Mouse (Mus musculus): Measurements from ENCODE around the gene Foxj1. TPM values are rescaled to one million over a fixed set of nuclear protein-coding genes. Genes with fewer than 3 reads are reported as not detected.

Gene Foxj1
- total and polyA plus RNA-seq, 3 experiments: 0.26 to 3.0 (median 2.6) TPM

- in situ Hi-C loops (cut with MboI; ENCODE audit: low pct_ligation_motif_present, low pct_unique_long_range_greater_than_20kb, low sequenced_read_pairs) (no loop called here), dilution Hi-C loops (cut with MboI; ENCODE audit: extremely low pct_ligation_motif_present, extremely low pct_unique_long_range_greater_than_20kb, low sequenced_read_pairs) (no loop called here)
- Histone ChIP-seq H3K79me2 (replicated peaks; ENCODE audit: control insufficient read depth, extremely low read depth, insufficient read depth, poor library complexity, severe bottlenecking) (no peaks in the 10 kb centered on the region; the same call in 1 of the 2 replicates), H3K9me3 (replicated peaks; ENCODE audit: low read length) (no peaks in the 10 kb centered on the region), H3K4me2 (ENCODE audit: insufficient read depth, low read depth, poor library complexity, severe bottlenecking) (no peak overlapping the region), H3K36me3 (replicated peaks in 1 of 2; ENCODE audit: control insufficient read depth in 1 of 2, insufficient read depth in 1 of 2, low read length in 1 of 2) (peaks cover 2 to 3% of the 10 kb centered on the region in 2 experiments), H3K4me3 (replicated peaks in 1 of 3; ENCODE audit: low read depth in 2 of 3, low read length in 2 of 3, poor library complexity in 1 of 3) (no peak overlapping the region), H3K27me3 (replicated peaks) (no peaks in the 10 kb centered on the region), H3K4me1 (ENCODE audit: control insufficient read depth in 1 of 2, insufficient read depth in 2 of 2) (peaks cover 21 to 56% of the 10 kb centered on the region in 2 experiments), H3K27ac (ENCODE audit: insufficient read depth, low read depth) (no peak overlapping the region), H3K9ac (ENCODE audit: insufficient read depth, low read depth) (no peak overlapping the region)
- TF ChIP-seq IRF4 (IDR thresholded peaks at IDR 0.05; ENCODE audit: low read depth, low read length) (0 out of 2 replicates have a peak, but pooled peaks have one; percentile 10), UBTF (IDR thresholded peaks at IDR 0.05; ENCODE audit: low read depth, low read length) (no peak), JUND (conservative IDR thresholded peaks at IDR 0.05; ENCODE audit: low read depth, low read length) (no peak), CHD1 (IDR thresholded peaks at IDR 0.05; ENCODE audit: low read depth, low read length) (no peak), CHD2 (IDR thresholded peaks at IDR 0.05; ENCODE audit: low read length) (no peak)
- no peak for DNase-seq (ENCODE audit: extremely low read depth)
Observed at GRCm38 (mm10) chr11:116371894-116372450, 36.8 kb upstream of the Foxj1 start.

DNA sequence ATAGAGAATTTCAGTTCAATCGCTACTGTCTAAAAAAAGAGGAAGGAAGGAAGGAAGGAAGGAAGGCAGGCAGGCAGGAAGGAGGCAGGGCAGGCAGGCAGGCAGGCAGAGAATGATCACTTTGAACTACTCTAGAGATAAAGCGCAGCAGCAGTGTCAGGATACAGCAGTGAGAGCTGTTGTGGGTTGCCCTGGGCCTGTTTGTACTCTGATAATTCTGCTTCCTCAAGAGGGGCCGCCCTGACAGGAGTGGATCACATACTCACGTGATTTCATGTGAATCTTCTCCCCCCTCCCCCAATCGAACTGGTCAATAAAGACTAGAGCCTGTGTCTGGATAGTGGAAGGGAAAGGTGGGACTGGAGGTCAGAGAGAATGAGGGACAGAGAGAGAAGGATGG lies 34.4 kb upstream of the Foxj1 start:
- Histone ChIP-seq H3K4me1 (ENCODE audit: control insufficient read depth in 1 of 2, insufficient read depth in 2 of 2) (peaks cover 18 to 42% of the 10 kb centered on the region in 2 experiments), H3K4me3 (replicated peaks in 1 of 3; ENCODE audit: low read depth in 2 of 3, low read length in 2 of 3, poor library complexity in 1 of 3) (no peak overlapping the region), H3K36me3 (replicated peaks in 1 of 2; ENCODE audit: control insufficient read depth in 1 of 2, insufficient read depth in 1 of 2, low read length in 1 of 2) (peaks cover 2 to 3% of the 10 kb centered on the region in 2 experiments), H3K4me2 (ENCODE audit: insufficient read depth, low read depth, poor library complexity, severe bottlenecking) (no peak overlapping the region), H3K9ac (ENCODE audit: insufficient read depth, low read depth) (no peak overlapping the region), H3K27me3 (replicated peaks) (no peaks in the 10 kb centered on the region), H3K79me2 (replicated peaks; ENCODE audit: control insufficient read depth, extremely low read depth, insufficient read depth, poor library complexity, severe bottlenecking) (no peaks in the 10 kb centered on the region), H3K9me3 (replicated peaks; ENCODE audit: low read length) (no peaks in the 10 kb centered on the region), H3K27ac (ENCODE audit: insufficient read depth, low read depth) (no peak overlapping the region)
- dilution Hi-C loops (cut with MboI; ENCODE audit: extremely low pct_ligation_motif_present, extremely low pct_unique_long_range_greater_than_20kb, low sequenced_read_pairs): no loop called here
- in situ Hi-C loops (cut with MboI; ENCODE audit: low pct_ligation_motif_present, low pct_unique_long_range_greater_than_20kb, low sequenced_read_pairs): no loop called here
- DNase-seq (ENCODE audit: extremely low read depth): no peak
- TF ChIP-seq ETS1 (conservative IDR thresholded peaks at IDR 0.05; ENCODE audit: low read depth, low read length) (no peak), E2F4 (IDR thresholded peaks at IDR 0.05; ENCODE audit: insufficient replicate concordance, low read depth, low read length) (no peak), BHLHE40 (IDR thresholded peaks at IDR 0.05; ENCODE audit: low read depth, low read length) (peak; percentile 10; the same call in 1 of the 2 replicates), TCF12 (IDR thresholded peaks at IDR 0.05; ENCODE audit: low read depth, low read length) (no peak), CHD2 (IDR thresholded peaks at IDR 0.05; ENCODE audit: low read length) (no peak)

- no peaks in the 10 kb centered on the region for H3K27me3 ChIP-seq (replicated peaks)
- H3K36me3 ChIP-seq (replicated peaks in 1 of 2; ENCODE audit: control insufficient read depth in 1 of 2, insufficient read depth in 1 of 2, low read length in 1 of 2): peaks cover 2 to 3% of the 10 kb centered on the region in 2 experiments
- no peak overlapping the region for H3K27ac ChIP-seq (ENCODE audit: insufficient read depth, low read depth)
- in situ Hi-C loops (cut with MboI; ENCODE audit: low pct_ligation_motif_present, low pct_unique_long_range_greater_than_20kb, low sequenced_read_pairs): no loop called here
- H3K4me2 ChIP-seq (ENCODE audit: insufficient read depth, low read depth, poor library complexity, severe bottlenecking): no peak overlapping the region
- no peak overlapping the region for H3K9ac ChIP-seq (ENCODE audit: insufficient read depth, low read depth)
- DNase-seq (ENCODE audit: extremely low read depth): no peak
- H3K4me3 ChIP-seq (replicated peaks in 1 of 3; ENCODE audit: low read depth in 2 of 3, low read length in 2 of 3, poor library complexity in 1 of 3): no peak overlapping the region
- dilution Hi-C loops (cut with MboI; ENCODE audit: extremely low pct_ligation_motif_present, extremely low pct_unique_long_range_greater_than_20kb, low sequenced_read_pairs): no loop called here
- peaks cover 18 to 43% of the 10 kb centered on the region in 2 experiments for H3K4me1 ChIP-seq (ENCODE audit: control insufficient read depth in 1 of 2, insufficient read depth in 2 of 2)
- no peaks in the 10 kb centered on the region for H3K79me2 ChIP-seq (replicated peaks; ENCODE audit: control insufficient read depth, extremely low read depth, insufficient read depth, poor library complexity, severe bottlenecking)
- TF ChIP-seq MEF2A (IDR thresholded peaks at IDR 0.05; ENCODE audit: borderline replicate concordance, low read depth, low read length) (no peak), CHD1 (IDR thresholded peaks at IDR 0.05; ENCODE audit: low read depth, low read length) (0 out of 2 replicates have a peak, but pooled peaks have one; percentile 55), CHD2 (IDR thresholded peaks at IDR 0.05; ENCODE audit: low read length) (no peak), ETS1 (conservative IDR thresholded peaks at IDR 0.05; ENCODE audit: low read depth, low read length) (no peak), MAZ (IDR thresholded peaks at IDR 0.05; ENCODE audit: low read depth, low read length) (no peak)
- no peaks in the 10 kb centered on the region for H3K9me3 ChIP-seq (replicated peaks; ENCODE audit: low read length)
Observed at GRCm38 (mm10) chr11:116369051-116369450, 33.9 kb upstream of the Foxj1 start.

Measured in CH12.LX (cell line).